Mouse (Mus musculus) megakaryocyte-erythroid progenitor cell, adult 5 weeks (primary cell): ENCODE measurements around the gene Nrbp1. TPM values are rescaled to one million over a fixed set of nuclear protein-coding genes. Genes with fewer than 3 reads are reported as not detected.

Experiments used
- polyA plus RNA-seq: library from polyadenylated mRNA; stranded (reverse); fragments of >175 nt; gene quantifications from 2 replicates; pipeline ENCODE4 v1.2.3, GENCODE M21; 2012

Nrbp1 gene
- polyA plus RNA-seq: 44.7 and 59.7 TPM in 2 replicates

DNA sequence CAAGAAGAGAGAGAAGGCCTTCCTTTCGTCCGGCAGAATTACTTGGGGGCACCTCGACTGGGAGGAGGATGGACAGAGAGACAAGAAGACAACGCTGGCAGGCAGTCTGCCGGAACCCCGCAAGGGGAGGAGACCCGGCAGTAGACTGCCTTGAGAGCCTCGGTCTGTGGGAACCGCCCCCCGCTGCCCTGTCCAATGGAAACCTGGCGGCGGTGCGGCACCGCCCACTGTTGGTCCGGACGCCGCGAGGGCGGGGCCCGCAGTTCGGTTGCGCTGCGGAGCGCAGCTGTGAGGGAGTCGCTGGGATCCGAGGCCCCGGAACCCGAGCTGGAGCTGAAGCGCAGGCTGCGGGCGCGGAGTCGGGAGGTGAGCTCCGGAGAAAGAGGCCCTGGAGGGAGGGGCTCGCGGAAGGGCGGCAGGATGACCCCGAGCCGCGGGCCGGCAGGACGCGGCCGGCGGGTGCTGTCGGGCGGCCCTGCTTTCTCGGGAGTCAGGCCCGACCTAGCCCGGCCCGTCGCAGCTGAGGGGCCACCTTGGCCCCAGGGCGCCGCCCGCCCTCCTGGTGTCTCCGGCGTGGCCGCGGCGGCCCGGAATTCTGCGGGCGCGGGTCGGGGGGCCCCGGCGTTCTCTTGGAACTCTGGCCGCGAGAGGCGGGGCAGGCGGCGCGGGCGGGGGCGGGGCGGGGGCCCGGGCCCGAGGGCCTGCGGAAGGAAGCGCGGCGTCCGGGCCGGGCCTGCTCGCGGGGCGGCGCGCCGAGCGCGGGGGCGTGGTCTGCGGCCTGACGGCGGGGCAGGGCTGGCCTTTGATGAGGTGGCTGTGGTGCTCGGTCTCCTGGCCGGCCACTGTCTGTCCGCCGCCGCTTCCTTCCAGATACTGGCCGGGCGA, at the start of gene Nrbp1, which contains the start of gene Gm9970:
TSS of gene Nrbp1 (plus strand) at position 228 of the 885 bp plus-strand sequence.
TSS of gene Gm9970 (minus strand) at position 596 of the 885 bp plus-strand sequence.

DNA sequence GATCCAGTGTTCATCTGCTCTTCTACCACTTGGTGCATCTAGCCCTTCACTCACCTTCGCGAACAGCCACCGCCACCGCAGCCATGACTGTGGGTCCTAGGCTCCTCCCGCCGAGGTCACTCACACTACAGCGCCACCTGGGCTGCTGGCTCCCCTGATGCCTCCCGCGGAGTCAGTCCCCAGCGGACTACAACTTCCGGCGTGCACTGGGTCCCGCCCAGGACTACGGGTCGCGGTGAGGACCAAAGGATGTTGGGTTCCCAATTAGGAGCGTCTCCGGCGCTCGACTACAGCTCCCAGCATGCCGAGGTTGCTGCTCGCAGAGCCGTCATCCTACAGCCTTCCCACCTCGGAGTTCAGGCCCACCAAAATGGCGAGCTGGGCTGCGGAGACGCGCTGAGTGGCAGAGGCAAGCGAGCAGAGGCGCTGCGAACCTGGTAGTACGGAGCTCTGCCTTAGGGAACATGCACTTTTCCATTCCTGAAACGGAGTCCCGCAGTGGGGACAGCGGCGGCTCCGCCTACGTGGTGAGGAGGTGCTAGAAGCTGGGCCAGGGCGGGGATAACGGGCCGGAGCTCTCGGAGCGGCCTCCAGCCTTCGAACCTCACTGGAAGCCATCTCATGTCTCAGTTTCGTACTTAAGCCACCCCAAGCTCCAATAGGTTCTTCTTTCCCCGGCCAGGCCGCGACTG, 47.6 kb upstream of the Nrbp1 start, which contains the start of the genes Snx17 and Eif2b4:
TSS of gene Snx17 (plus strand) at position 289 of the 692 bp plus-strand sequence.
TSS of gene Eif2b4 (minus strand) at position 492 of the 692 bp plus-strand sequence.

DNA sequence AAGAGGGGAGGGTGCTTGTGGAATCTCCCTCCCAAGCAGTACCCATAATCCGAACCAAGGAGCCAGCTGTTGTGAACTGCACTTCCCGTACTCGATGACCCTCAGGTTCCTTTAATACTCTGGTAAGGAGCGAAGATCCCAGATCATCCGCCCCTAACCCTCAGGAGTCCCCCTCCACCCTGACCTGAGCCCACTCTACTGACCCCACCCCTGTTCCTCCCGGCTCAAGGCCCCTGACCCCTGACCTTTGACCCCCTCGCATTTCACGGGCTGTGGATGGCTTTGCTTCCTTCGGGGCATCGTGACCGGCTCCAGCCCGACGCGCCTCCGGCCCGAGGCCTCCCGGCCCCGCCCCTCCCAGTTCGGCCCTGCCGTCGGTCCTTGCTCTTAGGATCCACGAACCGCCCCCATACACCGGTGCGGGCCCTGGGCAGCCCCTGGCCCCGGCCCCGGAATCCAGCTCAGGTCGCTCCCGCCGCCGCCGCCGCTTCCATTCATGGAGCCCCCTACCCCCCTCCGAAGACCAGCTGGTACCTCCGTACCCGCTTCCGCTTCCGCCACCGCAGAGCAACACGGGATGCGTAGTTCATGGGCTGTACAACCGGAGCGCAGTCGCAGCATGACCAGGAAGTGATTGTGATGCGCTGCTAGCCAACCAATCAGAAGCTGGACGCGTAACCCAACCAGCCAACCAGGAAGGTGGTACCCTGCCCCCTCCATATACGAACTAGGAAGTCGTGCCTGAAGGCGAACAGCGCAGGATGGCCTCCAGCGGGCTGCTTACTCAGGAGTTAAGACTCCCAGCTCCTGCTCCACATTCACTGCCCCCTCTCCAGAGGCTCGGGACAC, 38.7 kb upstream of the Nrbp1 start, which contains the start of gene Zfp513:
TSS of gene Zfp513 (minus strand) at position 562 of the 849 bp plus-strand sequence.

DNA sequence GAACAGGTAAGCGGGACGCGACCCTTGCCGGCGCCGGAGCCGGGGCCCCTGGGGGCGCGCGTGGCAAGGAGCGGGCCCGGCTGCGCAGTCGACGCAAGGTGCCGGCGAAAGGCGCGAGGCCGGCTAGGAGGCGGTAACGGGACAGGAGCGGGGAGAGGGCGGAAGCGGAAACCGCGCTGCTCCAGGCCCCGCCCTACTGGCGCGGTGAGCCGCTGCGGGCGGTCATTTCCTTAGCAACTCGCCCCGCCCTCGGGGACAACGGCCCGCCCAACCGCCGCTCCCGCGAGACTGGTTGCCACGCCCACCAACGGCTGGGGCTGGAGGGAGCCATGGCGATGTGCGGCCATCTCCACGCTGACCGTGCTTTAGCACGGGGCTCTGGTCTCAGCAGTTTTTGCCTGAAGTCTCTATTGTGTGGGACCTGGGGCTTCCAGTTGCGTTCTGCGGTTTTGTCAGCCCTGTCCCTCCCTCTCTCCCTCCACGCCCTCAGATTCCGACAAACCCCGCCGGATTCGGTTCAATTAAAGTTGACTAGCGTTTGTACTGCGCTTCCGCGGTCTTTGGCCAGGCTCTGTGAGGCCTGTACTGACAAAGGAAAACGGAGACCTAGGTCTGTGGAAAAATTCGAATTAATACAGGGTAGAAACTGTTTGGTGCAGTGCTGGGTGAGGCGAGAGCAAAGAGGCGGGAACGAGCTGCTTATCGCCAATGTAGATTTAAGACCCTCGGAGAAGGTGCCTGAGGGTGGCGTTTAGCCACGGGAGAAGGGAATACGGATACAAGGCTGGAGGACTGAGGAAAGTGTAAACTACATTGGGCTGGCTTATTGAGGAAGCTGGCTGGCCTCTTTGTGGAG, 20.0 kb upstream of the Nrbp1 start, which contains the start of gene Ppm1g:
TSS of gene Ppm1g (minus strand) at position 240 of the 856 bp plus-strand sequence.

DNA sequence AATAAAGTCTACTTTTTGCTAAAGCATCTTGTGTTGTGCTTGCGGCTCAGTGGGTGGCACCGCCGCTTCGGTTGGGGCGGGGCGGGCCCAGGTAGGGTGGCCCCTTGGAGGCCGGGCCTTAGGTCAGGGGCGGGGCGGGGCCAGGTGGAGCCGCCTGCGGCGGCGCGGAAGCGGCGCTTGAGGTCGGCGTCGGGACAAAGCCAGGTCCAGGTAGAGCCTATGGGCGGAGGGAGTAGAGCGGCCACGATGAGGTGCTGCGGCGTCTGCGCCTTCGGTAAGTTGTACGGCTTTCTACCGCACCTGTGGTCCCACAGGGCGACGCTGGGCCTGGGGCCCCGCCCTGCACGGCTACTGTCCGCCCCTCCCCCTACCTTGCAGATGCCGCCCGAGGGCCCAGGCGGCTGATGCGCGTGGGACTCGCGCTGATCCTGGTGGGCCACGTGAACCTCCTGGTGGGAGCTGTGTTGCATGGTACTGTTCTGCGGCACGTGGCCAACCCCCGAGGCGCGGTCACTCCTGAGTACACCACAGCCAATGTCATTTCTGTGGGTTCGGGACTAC, 11.0 kb downstream of the Nrbp1 start, which contains the start of gene Krtcap3:
TSS of gene Krtcap3 (plus strand) at position 151 of the 561 bp plus-strand sequence.

DNA sequence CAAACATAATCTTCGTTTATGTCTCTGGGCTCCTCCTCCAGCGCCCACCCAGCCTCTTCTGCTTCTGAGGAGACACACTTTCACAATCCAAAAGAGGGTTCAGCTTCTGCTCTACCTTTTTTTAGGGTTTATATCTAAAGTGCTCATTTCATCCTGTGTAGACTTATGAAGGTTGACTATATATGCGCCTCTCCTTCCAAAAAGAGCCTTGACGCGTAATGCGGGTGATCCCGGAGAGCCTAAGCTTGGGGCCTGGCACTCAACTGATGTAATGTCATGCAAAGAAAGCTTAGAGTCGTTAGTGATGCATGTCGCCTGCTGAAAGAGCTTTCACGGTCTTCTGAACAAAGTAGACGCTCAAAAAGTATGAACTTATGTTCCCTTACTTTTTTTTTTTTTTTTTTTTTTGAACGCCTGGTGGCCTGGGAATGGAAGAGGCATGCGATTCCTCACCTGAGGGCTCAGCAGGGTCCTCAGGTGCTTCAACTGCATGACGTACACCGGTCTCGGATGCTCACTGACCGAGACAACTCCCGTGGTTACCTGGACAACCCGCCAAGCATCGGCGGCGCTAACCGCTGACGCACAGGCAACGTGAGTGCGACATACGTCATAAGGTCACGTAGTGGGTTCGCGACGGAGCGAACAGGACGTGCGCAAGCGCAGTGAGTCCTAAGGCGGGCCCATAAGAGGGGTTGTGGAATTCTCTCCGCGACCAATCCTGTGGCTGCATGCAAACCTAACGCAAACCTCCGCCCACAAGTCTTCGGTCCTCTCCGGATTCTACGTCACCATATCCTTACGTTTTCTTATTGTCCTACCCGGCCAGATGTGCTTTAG, 50.1 kb downstream of the Nrbp1 start, which contains the start of gene Ift172:
TSS of gene Ift172 (minus strand) at position 596 of the 840 bp plus-strand sequence.

DNA sequence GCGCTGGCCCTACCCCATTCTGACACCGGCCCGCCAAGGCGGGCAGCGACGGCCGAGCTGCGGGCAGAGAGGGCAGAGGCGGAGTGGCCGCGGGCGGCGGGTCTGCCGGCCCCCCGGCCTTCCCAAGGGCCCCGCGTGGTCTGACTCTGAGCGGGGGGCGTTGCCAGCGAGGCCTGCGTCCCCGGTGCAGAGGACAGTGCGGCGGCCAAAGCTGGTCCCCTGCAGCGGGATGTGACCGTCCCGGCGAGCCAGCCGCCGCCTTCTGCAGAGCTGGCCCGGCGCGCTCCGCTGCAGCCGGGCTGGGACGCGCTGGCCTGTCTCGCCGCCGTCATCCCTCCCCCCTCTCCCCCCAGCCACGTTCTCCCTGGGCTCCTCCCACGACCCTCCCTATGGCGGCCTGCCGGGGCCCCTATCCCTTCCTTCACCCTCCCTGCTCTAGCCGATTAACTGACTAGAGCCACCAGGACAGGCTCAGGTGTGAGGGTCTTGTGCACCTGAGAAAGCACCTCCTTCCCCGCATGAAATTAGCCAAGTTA, 55.0 kb downstream of the Nrbp1 start, which contains the start of gene Fndc4:
TSS of gene Fndc4 (minus strand) at position 475 of the 536 bp plus-strand sequence.

DNA sequence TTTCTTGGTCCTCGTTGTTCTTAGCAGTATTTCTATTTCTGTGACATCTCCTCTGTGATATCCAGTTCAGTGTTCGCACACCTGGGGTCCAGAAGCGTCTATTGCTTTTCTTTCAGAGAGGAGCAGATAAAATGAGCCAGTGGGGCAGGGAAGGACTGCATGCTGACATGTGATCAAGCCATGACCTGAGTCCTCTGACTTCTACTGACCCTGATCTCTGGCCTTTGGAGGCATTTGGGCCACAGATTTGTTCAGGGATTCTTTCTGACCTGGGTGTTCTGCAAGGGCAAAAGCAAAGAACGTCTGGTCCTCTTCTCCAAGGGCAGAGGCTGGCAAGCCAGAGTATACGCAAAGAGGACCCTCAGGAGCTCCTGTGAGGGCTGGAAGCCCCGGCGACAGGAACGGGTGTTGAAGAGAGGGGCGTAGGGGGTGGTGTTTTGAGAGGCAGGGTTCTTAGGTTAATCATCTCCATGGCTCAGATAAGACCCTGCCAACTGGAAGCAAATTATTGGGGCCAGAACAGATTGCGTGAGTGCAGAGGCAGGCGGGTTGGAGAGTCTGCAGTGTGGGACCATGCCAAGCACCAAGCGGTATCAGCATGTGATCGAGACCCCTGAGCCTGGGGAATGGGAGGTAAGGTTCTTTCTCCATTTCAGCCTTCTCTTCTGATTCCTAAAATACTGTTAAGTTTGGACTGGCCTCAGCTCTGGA, 56.5 kb downstream of the Nrbp1 start, which contains the start of gene Gckr:
TSS of gene Gckr (plus strand) at position 397 of the 711 bp plus-strand sequence.

Other genes with a start within 250 kb of the Nrbp1 start
- gene Atraid, start 192.6 kb upstream of the Nrbp1 start, polyA plus RNA-seq: 28.8 and 32.8 TPM in 2 replicates
- 17.3 and 18.2 TPM in 2 replicates for gene Slc5a6, start 191.9 kb upstream of the Nrbp1 start, polyA plus RNA-seq
- 404 and 431 TPM in 2 replicates for gene Cad, start 186.1 kb upstream of the Nrbp1 start, polyA plus RNA-seq
- gene Dnajc5g, start 134.6 kb upstream of the Nrbp1 start, polyA plus RNA-seq: not detected in 2 replicates
- 0.10 TPM in 1 of 2 replicates, not detected in the other for gene Slc30a3, start 132.6 kb upstream of the Nrbp1 start, polyA plus RNA-seq
- gene Trim54, start 124.2 kb upstream of the Nrbp1 start, polyA plus RNA-seq: not detected in 2 replicates
- not detected in 2 replicates for gene Ucn, start 102.0 kb upstream of the Nrbp1 start, polyA plus RNA-seq
- gene Mpv17, start 86.6 kb upstream of the Nrbp1 start, polyA plus RNA-seq: 23.0 and 24.7 TPM in 2 replicates
- 2.1 and 10.0 TPM in 2 replicates for gene Gm29609, start 61.0 kb upstream of the Nrbp1 start, polyA plus RNA-seq
- gene Gtf3c2, start 60.7 kb upstream of the Nrbp1 start, polyA plus RNA-seq: 58.4 and 78.1 TPM in 2 replicates
- gene Snx17, start 47.6 kb upstream of the Nrbp1 start, polyA plus RNA-seq: 46.3 and 48.0 TPM in 2 replicates
- 148 and 170 TPM in 2 replicates for gene Eif2b4, start 47.4 kb upstream of the Nrbp1 start, polyA plus RNA-seq
- 40.3 and 44.4 TPM in 2 replicates for gene Zfp513, start 38.6 kb upstream of the Nrbp1 start, polyA plus RNA-seq
- gene Ppm1g, start 20.2 kb upstream of the Nrbp1 start, polyA plus RNA-seq: 279 and 290 TPM in 2 replicates
- 0.55 and 0.85 TPM in 2 replicates for gene Gm9970, start 368 bp downstream of the Nrbp1 start, polyA plus RNA-seq
- 3.9 and 6.5 TPM in 2 replicates for gene Krtcap3, start 10.8 kb downstream of the Nrbp1 start, polyA plus RNA-seq
- gene Ift172, start 50.3 kb downstream of the Nrbp1 start, polyA plus RNA-seq: 26.2 and 30.1 TPM in 2 replicates
- gene Fndc4, start 55.2 kb downstream of the Nrbp1 start, polyA plus RNA-seq: 0.26 and 0.30 TPM in 2 replicates
- 0.02 TPM in 1 of 2 replicates, not detected in the other for gene Gckr, start 56.6 kb downstream of the Nrbp1 start, polyA plus RNA-seq
- 5.2 and 7.6 TPM in 2 replicates for gene Zfp512, start 211.6 kb downstream of the Nrbp1 start, polyA plus RNA-seq
- not detected in 2 replicates for gene 4930548H24Rik, start 244.9 kb downstream of the Nrbp1 start, polyA plus RNA-seq